In genomic region chr8:47974963-47975314, GRCm38 (mm10) we compare ENCODE assay signal across 8 mouse cellular contexts. TPM values are rescaled to one million over a fixed set of nuclear protein-coding genes. Genes with fewer than 3 reads are reported as not detected.
DNase-seq lines count a peak whose midpoint lies in the region; ATAC-seq and TF ChIP-seq lines count a peak whose summit lies in the region.

No protein-coding gene starts in this region.

- 46% methylated on average over 7 of the region's 7 CpGs for WGBS in heart, embryonic 11.5 days (ENCODE audit: insufficient replicate concordance)
- WGBS in hindbrain, embryonic 13.5 days = 49% methylated on average over 7 of the region's 7 CpGs
- WGBS in midbrain, embryonic 11.5 days = 34% methylated on average over 7 of the region's 7 CpGs

- peak overlapping the region; percentile 70 for H3K27ac ChIP-seq in heart, embryonic 11.5 days (ENCODE audit: low read depth, low read length)
- H3K27ac ChIP-seq in ES-E14 (ENCODE audit: insufficient read depth, low read depth, low read length, poor library complexity, severe bottlenecking) = peak overlapping the region; percentile 75; the same call in 1 of the 2 replicates
- H3K27ac ChIP-seq in hindbrain, embryonic 13.5 days = peak overlapping the region; percentile 56; the same call in 1 of the 2 replicates
- no peak overlapping the region for H3K27ac ChIP-seq in midbrain, embryonic 11.5 days (ENCODE audit: low read depth, low read length)

- in situ Hi-C loops in ES-E14 (cut with MboI; ENCODE audit: low sequenced_read_pairs in 2 of 2, unreplicated experiment in 2 of 2) = no loop called here

- ATAC-seq in heart, embryonic 11.5 days (replicated peaks; ENCODE audit: insufficient number of reproducible peaks, low FRiP score, low TSS enrichment) = peak; percentile 18; the same call in 1 of the 2 replicates
- ATAC-seq in hindbrain, embryonic 13.5 days (ENCODE audit: low FRiP score) = no peak
- peak; percentile 77; the same call in 1 of the 2 replicates for ATAC-seq in midbrain, embryonic 11.5 days (ENCODE audit: low FRiP score)

- H3K4me1 ChIP-seq in heart, embryonic 11.5 days (ENCODE audit: control insufficient read depth, insufficient read depth, low read length) = peaks cover 17% of the 10 kb centered on the region
- peaks cover 3 to 11% of the 10 kb centered on the region in 2 experiments; a peak in 2 of 4 replicates for H3K4me1 ChIP-seq in ES-E14 (ENCODE audit: control insufficient read depth in 2 of 2, insufficient read depth in 2 of 2, low read length in 2 of 2, poor library complexity in 1 of 2)
- peaks cover 16% of the 10 kb centered on the region for H3K4me1 ChIP-seq in hindbrain, embryonic 13.5 days (replicated peaks)
- H3K4me1 ChIP-seq in midbrain, embryonic 11.5 days (ENCODE audit: control insufficient read depth, insufficient read depth, low read length) = peaks cover 9% of the 10 kb centered on the region

- DNase-seq in heart, adult 9 months (ENCODE audit: low spot score in 2 of 2) = no peak
- no peak for DNase-seq in ES-E14 (ENCODE audit: low read depth, low spot score)
- no peak for DNase-seq in midbrain, embryonic 11.5 days (ENCODE audit: low spot score, missing footprints)
- no peak for DNase-seq in retina, postnatal 1 day
- no peak for DNase-seq in right cerebral cortex, adult 2 months (ENCODE audit: low spot score in 2 of 2)
- no peak for DNase-seq in layer of hippocampus, postnatal 25 days (ENCODE audit: extremely low spot score in 1 of 2, low spot score in 1 of 2)

- H3K9me3 ChIP-seq in heart, embryonic 11.5 days (replicated peaks; ENCODE audit: control insufficient read depth, low read length) = no peaks in the 10 kb centered on the region
- H3K9me3 ChIP-seq in ES-E14 (ENCODE audit: control insufficient read depth, insufficient read depth, low read depth, low read length) = no peaks in the 10 kb centered on the region
- H3K9me3 ChIP-seq in hindbrain, embryonic 13.5 days = no peaks in the 10 kb centered on the region
- H3K9me3 ChIP-seq in midbrain, embryonic 11.5 days (ENCODE audit: control insufficient read depth, low read length) = no peaks in the 10 kb centered on the region

- H3K9ac ChIP-seq in heart, embryonic 11.5 days (ENCODE audit: low read depth, low read length) = peak overlapping the region; percentile 68
- no peak overlapping the region; the same call in 1 of the 2 replicates for H3K9ac ChIP-seq in ES-E14 (ENCODE audit: insufficient read depth, low read depth, low read length, poor library complexity, severe bottlenecking)
- H3K9ac ChIP-seq in hindbrain, embryonic 13.5 days = peak overlapping the region; percentile 61
- peak overlapping the region; percentile 18; the same call in 1 of the 2 replicates for H3K9ac ChIP-seq in midbrain, embryonic 11.5 days (ENCODE audit: low read length)

- H3K36me3 ChIP-seq in heart, embryonic 11.5 days (ENCODE audit: control insufficient read depth, insufficient read depth, low read length) = no peaks in the 10 kb centered on the region; the same call in 1 of the 2 replicates
- no peaks in the 10 kb centered on the region; the same call in 1 of the 2 replicates for H3K36me3 ChIP-seq in ES-E14 (ENCODE audit: control insufficient read depth, insufficient read depth, low read length, poor library complexity, severe bottlenecking)
- no peaks in the 10 kb centered on the region for H3K36me3 ChIP-seq in hindbrain, embryonic 13.5 days
- H3K36me3 ChIP-seq in midbrain, embryonic 11.5 days (ENCODE audit: control insufficient read depth, insufficient read depth, low read length) = no peaks in the 10 kb centered on the region

- peak overlapping the region; percentile 71 for H3K4me2 ChIP-seq in heart, embryonic 11.5 days
- peak overlapping the region; percentile 57 for H3K4me2 ChIP-seq in hindbrain, embryonic 13.5 days
- peak overlapping the region; percentile 61 for H3K4me2 ChIP-seq in midbrain, embryonic 11.5 days

- peak overlapping the region; percentile 46 for H3K4me3 ChIP-seq in heart, embryonic 11.5 days (ENCODE audit: low read depth, low read length)
- H3K4me3 ChIP-seq in ES-E14 (ENCODE audit: insufficient read depth in 1 of 2, low read depth in 1 of 2, low read length in 2 of 2, poor library complexity in 1 of 2, severe bottlenecking in 1 of 2) = peak overlapping the region; percentile 43 to 54; a peak in 3 of 4 replicates
- H3K4me3 ChIP-seq in hindbrain, embryonic 13.5 days = peak overlapping the region; percentile 33
- H3K4me3 ChIP-seq in midbrain, embryonic 11.5 days (ENCODE audit: low read depth, low read length) = peak overlapping the region; percentile 36

- H3K27me3 ChIP-seq in heart, embryonic 11.5 days (ENCODE audit: control insufficient read depth, insufficient read depth, low read length) = no peaks in the 10 kb centered on the region
- H3K27me3 ChIP-seq in hindbrain, embryonic 13.5 days = no peaks in the 10 kb centered on the region
- H3K27me3 ChIP-seq in midbrain, embryonic 11.5 days (ENCODE audit: control insufficient read depth, insufficient read depth, low read length) = no peaks in the 10 kb centered on the region

TF ChIP-seq in ES-E14, 5 proteins besides CTCF, POLR2A, EP300 and RAD21:
- TF ChIP-seq ZC3H11A (IDR thresholded peaks at IDR 0.05; ENCODE audit: borderline replicate concordance, low read depth, low read length) = no peak
- no peak for TF ChIP-seq CHD2 (IDR thresholded peaks at IDR 0.05; ENCODE audit: low read depth, low read length)
- TF ChIP-seq HCFC1 (IDR thresholded peaks at IDR 0.05; ENCODE audit: borderline replicate concordance, insufficient read depth, low read length) = no peak
- TF ChIP-seq ZNF384 (IDR thresholded peaks at IDR 0.05; ENCODE audit: low read depth, low read length) = no peak
- no peak for TF ChIP-seq MAFK (IDR thresholded peaks at IDR 0.05; ENCODE audit: insufficient read depth, low read depth, low read length)

RNA-seq across cellular contexts. Expression of gene Wwc2, which starts 15.8 kb away (rescaled TPM):
- polyA plus RNA-seq in heart, embryonic 11.5 days (2014; fragmentation: Nextera tagmentation; extraction: Ambion mirVana) = 14.8 and 15.2 TPM in 2 replicates
- total RNA-seq in ES-E14 (2012; rRNA removed) = 13.3 and 19.6 TPM in 2 replicates
- polyA plus RNA-seq in hindbrain, embryonic 13.5 days (2015; fragmentation: Nextera tagmentation; extraction: Ambion mirVana) = 5.4 and 6.0 TPM in 2 replicates
- 6.0 and 6.2 TPM in 2 replicates for polyA plus RNA-seq in midbrain, embryonic 11.5 days (2014; fragmentation: Nextera tagmentation; extraction: Ambion mirVana)
- total RNA-seq in layer of hippocampus, postnatal 25 days (2021) = 10 to 100 TPM; 28.0 to 29.0 TPM
